Mouse (Mus musculus) left cerebral cortex, postnatal 10 days (tissue): ENCODE measurements at regions not wholly inside any gene's neighbourhood (a gene's known extent, or its start where the extent isn't known, plus 50 kb on each side); places are given as distances from the start of the nearest gene placed in this dataset.

Experiments
- DNase-seq, 2 experiments: peaks; one replicate each; pipeline ENCODE4 v3.0.0; 2021 to 2022; ENCODE audit warnings: low spot score in 2 of 2, mixed read lengths in 1 of 2; ENCODE audit errors: extremely low spot score in 1 of 2
- intact Hi-C: fragments of 180-260 bp; cut with DNase I; formaldehyde crosslinking; loops from one replicate; pipeline ENCODE4 v1.15.1; 2025

DNA sequence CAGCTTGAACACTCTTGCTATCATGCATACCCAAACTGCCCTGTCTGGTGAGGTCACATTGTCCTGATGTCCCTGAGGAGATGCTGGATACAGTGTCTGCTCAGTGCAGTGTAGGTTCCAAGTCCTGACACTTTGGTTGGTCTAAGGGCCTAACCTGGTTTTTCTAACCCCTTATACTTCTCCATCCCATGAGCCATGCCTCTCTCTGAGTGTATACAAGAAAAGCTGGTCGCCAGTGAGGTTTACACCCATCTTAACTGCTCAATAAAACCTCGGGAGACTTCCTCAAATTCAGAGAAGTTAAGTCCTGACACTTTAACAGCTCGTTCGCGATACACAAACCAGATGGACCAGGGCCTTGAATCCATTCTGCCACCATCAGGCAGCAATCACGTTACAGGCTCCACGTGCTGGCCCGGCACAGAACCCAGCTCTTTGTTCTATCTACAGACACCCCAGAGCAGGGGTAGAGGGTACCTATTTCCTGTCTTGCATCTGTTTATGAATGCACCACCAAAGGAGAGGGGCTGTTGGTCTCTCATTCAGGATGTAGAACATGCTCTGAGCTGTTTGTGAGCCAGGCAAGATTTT, 320.0 kb upstream of the Tbx3 start:
- no peak for DNase-seq
- intact Hi-C loops = no loop called here

DNA sequence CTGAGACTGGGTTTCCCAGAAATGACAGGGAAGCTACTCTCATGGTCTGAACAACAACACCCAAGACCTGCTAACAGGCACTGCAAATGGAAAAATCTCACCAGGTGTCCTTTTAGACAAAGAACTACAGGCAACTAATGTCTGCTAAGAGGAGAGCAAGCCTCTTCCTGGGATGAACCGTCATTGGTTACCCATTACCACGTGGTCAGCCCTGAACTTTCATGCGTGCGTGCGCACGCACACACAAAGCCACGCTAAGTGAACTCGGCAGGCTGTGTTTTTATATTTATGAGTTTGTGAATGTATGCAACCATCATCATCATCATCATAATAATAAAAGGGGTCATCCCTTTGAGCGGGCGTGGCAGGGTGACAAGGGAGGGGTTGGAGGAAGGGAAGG, 315.0 kb upstream of the Tbx3 start:
- DNase-seq = no peak
- intact Hi-C loops = no loop called here

DNA sequence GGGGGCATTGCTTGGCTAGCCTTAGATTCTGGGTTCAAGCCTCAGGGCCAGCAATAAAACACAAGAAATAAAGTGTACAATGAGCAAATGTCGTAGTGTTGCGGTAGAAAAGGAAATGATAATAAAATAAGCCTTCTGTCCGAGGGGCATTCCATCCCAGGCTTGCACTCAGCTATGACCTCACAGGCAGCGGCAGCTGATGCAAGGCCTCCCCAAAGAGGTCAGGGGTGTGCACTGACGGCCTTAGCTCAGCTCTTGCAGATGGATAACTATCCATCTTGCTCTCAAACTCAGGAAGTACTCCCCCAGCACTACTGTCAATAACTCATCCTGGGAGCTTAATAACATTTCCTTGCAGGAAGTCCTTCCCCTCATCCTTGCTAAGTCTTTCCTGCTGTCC, 314.4 kb upstream of the Tbx3 start:
- no peak for DNase-seq
- intact Hi-C loops = no loop called here

DNA sequence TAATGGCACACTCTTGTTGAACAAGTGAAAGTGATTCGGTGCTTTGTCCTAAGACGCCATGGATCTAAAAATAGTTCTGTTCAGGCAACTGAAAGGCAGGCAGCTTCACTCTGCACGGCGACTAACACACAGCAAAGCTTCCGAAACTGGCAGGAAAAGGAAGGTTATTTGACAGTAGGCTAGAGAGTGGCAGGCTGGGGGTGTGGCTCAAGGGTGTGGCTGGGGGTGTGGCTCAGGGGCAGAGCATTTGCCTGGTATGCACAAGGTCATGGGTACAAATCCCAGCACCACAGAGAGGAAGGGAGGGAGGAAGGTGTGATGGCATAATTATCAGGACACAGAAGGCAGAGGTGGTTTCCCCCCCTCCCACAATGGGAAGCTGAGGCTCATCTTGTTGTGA, 310.8 kb upstream of the Tbx3 start:
- no peak for DNase-seq
- intact Hi-C loops = no loop called here

DNA sequence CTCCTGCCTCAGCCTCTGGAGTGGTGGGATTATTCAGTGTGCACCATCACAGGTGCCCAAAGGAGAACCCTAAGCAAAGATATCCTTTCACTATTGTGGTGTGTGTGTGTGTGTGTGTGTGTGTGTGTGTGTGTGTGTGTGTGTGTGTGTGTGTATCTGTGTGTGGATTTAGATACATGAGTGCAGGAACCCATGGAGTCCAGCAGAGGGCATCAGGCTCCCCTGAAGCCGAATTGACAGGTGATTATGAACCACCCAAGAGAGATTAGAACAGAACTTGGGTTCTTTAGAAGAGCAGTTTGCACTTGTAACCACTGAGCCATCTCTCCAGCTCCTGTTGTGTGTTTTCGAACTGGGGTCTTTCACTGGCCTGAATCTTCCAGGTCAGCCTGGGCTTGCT, 310.1 kb upstream of the Tbx3 start:
- DNase-seq = no peak
- intact Hi-C loops = no loop called here

GRCm38 (mm10) chr5:119361406-119362044, 308.9 kb upstream of the Tbx3 start:
- DNase-seq = peak in 1 of 2 experiments; percentile 45
- intact Hi-C loops = no loop called here

DNA sequence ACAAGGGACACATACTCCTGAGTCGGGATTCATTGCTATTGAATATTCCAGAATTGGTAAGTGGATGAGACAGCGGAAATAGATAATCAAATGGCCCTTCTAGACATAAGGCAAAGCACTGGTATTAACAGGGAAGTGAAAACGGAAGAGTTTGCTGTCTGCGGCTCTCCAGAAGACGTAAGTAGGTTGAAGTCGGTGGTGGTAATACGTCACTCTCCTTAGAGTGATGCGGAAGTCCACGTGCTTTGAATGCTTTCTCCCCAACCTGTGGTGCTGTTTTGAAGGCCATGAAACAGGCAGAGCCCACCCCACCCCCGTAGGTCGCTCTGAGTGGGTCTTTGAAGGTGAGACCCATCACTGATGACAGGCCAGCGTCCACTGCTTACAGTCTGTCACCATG, 308.0 kb upstream of the Tbx3 start:
- no peak for DNase-seq
- intact Hi-C loops = no loop called here

DNA sequence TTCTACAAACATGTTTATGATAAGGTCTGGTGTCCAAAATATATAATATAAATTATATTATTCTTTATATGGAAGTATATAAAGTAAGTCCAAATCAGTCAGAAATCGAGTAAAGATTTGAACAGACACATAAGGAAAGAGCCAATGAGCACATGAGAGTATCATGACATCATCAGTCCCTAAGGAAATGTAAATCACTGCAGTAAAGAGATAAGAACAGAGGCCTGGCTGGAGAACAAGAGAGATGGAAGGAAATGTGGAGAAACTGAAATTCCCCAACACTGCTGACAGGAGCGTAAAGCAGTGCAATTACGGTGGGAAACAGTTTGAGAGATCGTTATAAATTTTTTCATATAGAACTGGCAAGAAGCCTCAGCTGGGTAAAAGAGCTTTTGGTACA, 306.2 kb upstream of the Tbx3 start:
- no peak for DNase-seq

GRCm38 (mm10) chr5:119365157-119365556, 305.3 kb upstream of the Tbx3 start:
- DNase-seq = no peak
- intact Hi-C loops = no loop called here

More for the DNA sequence above, 306.2 kb upstream of the Tbx3 start:
- intact Hi-C loops = no loop called here

GRCm38 (mm10) chr5:119366296-119366695, 304.2 kb upstream of the Tbx3 start:
- DNase-seq = no peak
- intact Hi-C loops = no loop called here

DNA sequence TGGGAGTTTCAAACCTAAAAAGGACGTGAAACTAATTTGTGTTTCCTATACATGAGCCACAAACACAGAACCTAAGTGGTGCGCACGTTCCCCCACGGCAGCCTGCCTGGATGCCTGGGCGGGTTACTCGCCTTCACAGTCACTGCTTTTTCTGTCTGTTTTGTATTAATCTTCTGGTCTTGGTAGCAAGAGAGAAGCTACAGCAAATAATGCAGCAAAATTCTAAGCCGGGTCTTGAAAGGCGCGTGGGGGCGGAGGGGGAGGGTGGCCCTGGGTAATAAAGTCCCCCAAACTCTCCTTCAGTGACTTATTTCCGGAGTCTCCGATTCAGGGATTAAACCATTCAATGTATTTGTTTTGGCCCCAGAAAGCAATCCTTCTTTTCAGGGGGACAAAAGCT, 300.0 kb upstream of the Tbx3 start:
- intact Hi-C loops = no loop called here
- no peak for DNase-seq

GRCm38 (mm10) chr5:119370931-119371330, 299.5 kb upstream of the Tbx3 start:
- intact Hi-C loops = no loop called here

GRCm38 (mm10) chr5:119373774-119374700, 296.4 kb upstream of the Tbx3 start:
- no peak for DNase-seq
- intact Hi-C loops = no loop called here

More at GRCm38 (mm10) chr5:119370931-119371330, 299.5 kb upstream of the Tbx3 start:
- peak in 1 of 2 experiments; percentile 54 for DNase-seq

- no peak for DNase-seq
- intact Hi-C loops = no loop called here
Observed at GRCm38 (mm10) chr5:119374861-119375260, 295.6 kb upstream of the Tbx3 start.

DNA sequence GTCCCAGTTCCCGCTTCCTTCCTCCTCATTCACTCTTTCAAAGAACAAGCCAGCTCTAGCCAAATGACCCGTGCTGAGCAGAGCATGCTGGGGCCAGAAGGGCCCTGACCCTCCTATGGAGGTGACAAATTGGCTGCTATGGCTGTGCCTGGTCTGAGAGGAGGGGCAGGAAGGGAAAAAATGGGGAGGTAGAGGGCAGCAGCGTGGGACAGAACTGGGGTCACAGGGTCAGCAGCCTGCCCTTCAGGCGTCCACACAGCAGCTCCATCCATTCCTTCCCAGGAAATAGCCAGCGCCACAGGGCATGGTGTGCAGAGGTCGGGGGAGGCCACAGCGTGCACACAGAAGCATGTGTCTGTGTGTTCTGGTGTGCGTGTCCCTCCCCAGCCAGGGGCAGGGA, 292.2 kb upstream of the Tbx3 start:
- DNase-seq = peak in 1 of 2 experiments; percentile 32
- intact Hi-C loops = no loop called here

DNA sequence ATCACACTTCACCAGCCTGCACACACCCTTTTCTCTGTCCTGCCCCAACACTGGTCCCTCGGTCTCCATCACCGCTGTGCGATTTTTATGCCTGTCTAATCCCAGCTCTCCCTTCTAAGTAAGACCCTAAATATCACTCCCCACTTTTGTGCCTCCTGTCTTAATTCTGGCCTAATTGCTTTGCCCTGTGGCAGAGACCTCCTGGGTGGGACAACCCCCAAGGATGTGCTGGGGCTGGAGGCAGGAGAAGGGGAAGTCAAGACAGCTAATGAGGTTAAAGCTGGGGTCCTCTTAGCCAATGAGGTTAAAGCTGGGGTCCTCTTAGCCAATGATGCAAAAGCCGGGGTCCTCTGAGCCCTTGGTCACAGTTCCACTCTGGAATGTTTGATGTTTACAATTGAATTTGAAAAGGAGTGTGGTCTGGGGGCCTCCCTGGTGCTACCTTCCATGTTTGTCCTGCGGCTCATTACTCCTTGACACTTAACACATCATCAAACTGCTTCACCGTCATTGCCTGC, 290.5 kb upstream of the Tbx3 start:
- no peak for DNase-seq
- intact Hi-C loops = no loop called here

DNA sequence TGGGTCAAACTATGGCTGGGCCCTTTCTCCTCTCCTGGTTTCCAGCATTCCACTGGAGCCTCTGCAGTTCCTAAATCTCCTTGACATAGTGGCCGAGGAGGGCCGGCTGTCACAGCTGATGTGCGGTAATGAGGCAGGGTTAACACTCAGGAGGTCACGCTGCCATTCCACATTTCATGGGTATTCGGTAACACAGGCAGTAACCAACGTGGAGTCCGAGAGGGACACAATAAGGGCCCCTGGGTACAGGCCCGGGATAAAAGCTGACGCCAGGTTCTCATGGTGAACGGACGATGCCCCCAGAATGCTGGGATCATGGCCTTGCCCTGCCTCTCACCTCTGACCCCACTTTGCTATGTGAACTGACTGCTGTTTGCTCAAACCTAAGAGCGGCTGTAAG, 289.0 kb upstream of the Tbx3 start:
- intact Hi-C loops = no loop called here
- DNase-seq = no peak

DNA sequence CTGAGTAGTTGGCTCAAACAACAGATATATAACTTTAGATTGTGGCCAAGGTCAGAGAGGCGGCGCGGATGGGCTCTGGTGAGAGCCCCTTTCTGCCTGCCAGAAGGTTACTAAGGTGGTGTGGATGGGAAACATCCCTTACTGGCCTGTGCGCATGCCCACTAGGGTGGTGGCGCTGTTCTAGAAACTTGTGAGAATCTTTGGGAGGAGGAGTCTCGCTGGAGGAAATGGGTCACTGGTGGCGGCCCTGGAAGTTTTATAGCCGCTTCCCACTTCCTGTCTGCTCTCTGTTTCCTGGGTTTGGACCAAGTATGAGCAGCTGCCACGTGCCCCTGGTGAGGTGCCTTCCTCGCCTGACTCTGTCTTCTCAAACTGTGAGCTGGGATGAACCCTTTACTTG, 285.0 kb upstream of the Tbx3 start:
- intact Hi-C loops = no loop called here
- DNase-seq = no peak

- DNase-seq = no peak
- intact Hi-C loops = no loop called here
Observed at GRCm38 (mm10) chr5:119386821-119387220, 283.6 kb upstream of the Tbx3 start.

DNA sequence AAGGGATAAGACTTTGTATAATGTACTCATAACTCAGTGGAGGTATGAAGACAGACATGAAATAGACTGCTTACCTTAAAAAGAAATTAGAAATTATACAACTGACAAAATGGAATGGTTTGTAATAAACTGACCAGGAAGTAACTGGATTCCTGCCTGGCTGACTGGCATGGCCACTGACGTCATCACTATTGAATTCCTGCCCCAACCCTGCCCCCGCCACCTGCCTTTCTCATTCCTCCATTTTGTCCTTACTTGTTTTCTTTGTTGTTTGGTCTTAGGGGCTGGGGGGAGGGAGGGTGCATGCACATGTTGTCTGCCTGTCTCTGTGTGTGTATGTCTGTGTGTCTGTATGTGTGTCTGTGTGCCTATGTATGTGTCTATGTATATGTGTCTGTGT, 283.2 kb upstream of the Tbx3 start:
- DNase-seq = no peak
- intact Hi-C loops = no loop called here
